Mouse (Mus musculus) forebrain, embryonic 16.5 days (tissue): ENCODE measurements around the gene Rpl39. TPM values are rescaled to one million over a fixed set of nuclear protein-coding genes. Genes with fewer than 3 reads are reported as not detected.

ENCODE experiments used
- ATAC-seq: fragments of 200-750 bp; cut with Nextera tagmentation; 2 replicates; pipeline ENCODE4 v1.8.0; 2017; ENCODE audit warnings: mild to moderate bottlenecking, moderate library complexity
- H3K27ac ChIP-seq: fragments of 300-500 bp; sonication (generic); 2 replicates; pipeline ENCODE4 v1.5.1; 2014; ENCODE audit warnings: low read length, control low read depth
- H3K27me3 ChIP-seq: fragments of 300-500 bp; sonication (generic); replicated peaks from 2 replicates; pipeline ENCODE4 v1.6.1; 2014; ENCODE audit warnings: low read length; ENCODE audit not compliant: control insufficient read depth, insufficient read depth
- H3K36me3 ChIP-seq: fragments of 300-500 bp; sonication (generic); 2 replicates; pipeline ENCODE4 v1.6.1; 2014; ENCODE audit not compliant: control insufficient read depth, insufficient read depth
- H3K4me1 ChIP-seq: fragments of 300-500 bp; sonication (generic); replicated peaks from 2 replicates; pipeline ENCODE4 v1.6.1; 2014; ENCODE audit warnings: low read length; ENCODE audit not compliant: control insufficient read depth, insufficient read depth
- H3K4me2 ChIP-seq: fragments of 300-500 bp; sonication (generic); 2 replicates; pipeline ENCODE4 v1.6.1; 2014; ENCODE audit warnings: mild to moderate bottlenecking, low read length, control low read depth
- H3K4me3 ChIP-seq: fragments of 300-500 bp; sonication (generic); replicated peaks from 2 replicates; pipeline ENCODE4 v1.5.1; 2014; ENCODE audit warnings: mild to moderate bottlenecking, low read length, control low read depth
- H3K9ac ChIP-seq: fragments of 300-500 bp; sonication (generic); replicated peaks from 2 replicates; pipeline ENCODE4 v1.6.1; 2014; ENCODE audit warnings: low read depth, low read length, control low read depth
- H3K9me3 ChIP-seq: fragments of 300-500 bp; sonication (generic); 2 replicates; pipeline ENCODE4 v1.6.1; 2016; ENCODE audit warnings: low read length; ENCODE audit not compliant: control insufficient read depth
- WGBS: fragments of 180-500 bp; shearing (Covaris S2); extraction: QIAGEN DNeasy Blood & Tissue Kit; methylation state at CpG from one replicate; pipeline ENCODE4 v1.1.7; 2014; 5-methylcytosine and 5-hydroxymethylcytosine counted together
- polyA plus RNA-seq: library from polyadenylated mRNA; unstranded; fragments of >200 nt; fragmentation: Nextera tagmentation; extraction: Ambion mirVana; gene quantifications from 2 replicates; pipeline ENCODE4 v1.2.1, GENCODE M21; 2015

The Rpl39 gene
- 261 and 301 TPM in 2 replicates for polyA plus RNA-seq

DNA sequence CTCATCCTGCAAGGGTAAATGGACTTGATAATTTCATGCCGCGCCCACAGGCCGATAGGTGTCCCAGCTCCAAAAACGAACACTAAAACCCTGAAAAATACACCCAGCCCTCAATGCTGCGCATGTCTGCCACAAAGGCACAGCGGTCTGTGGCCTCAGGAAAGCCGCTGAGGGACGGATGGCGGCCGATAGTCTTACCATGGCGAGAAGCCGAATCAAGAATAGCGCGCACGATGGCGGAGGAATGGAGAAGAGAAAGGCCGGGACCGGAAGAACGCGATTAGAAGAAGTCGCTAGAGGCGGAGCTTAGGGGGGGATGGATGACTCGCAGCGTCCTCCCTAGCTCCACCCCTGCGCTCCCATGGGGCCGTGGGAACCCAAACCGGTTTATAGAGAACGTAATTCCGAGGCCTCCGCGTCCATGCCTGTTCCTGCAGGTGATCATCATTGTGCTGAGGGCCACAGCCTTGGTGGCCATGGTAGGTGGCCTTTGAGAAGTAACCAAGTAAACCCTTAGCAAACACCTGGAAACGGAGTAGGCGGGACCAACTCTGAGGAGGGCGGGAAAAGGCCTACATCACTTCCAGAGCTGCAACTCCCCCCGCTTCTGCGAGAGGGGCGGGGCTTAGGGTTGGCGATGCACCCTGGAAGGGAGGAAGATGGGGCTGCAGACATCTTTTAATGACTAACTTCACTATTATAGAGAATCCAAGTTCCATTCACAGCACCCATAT, at the start of gene Rpl39:
Gene Rpl39, minus strand, starts transcription at position 476 of the 734 bp plus-strand sequence.
- Histone ChIP-seq H3K9me3 (no peaks in the 10 kb centered on the region), H3K4me1 (peaks cover 9% of the 10 kb centered on the region), H3K9ac (peak within 1 kb of the TSS; percentile 47), H3K4me2 (peak within 1 kb of the TSS; percentile 69), H3K36me3 (no peaks in the 10 kb centered on the region; the same call in 1 of the 2 replicates), H3K27me3 (no peaks in the 10 kb centered on the region), H3K4me3 (peak within 1 kb of the TSS; percentile 58), H3K27ac (peak within 1 kb of the TSS; percentile 81)
- peak; percentile 95 for ATAC-seq
- 20% methylated on average over 37 of the region's 38 CpGs for WGBS

DNA sequence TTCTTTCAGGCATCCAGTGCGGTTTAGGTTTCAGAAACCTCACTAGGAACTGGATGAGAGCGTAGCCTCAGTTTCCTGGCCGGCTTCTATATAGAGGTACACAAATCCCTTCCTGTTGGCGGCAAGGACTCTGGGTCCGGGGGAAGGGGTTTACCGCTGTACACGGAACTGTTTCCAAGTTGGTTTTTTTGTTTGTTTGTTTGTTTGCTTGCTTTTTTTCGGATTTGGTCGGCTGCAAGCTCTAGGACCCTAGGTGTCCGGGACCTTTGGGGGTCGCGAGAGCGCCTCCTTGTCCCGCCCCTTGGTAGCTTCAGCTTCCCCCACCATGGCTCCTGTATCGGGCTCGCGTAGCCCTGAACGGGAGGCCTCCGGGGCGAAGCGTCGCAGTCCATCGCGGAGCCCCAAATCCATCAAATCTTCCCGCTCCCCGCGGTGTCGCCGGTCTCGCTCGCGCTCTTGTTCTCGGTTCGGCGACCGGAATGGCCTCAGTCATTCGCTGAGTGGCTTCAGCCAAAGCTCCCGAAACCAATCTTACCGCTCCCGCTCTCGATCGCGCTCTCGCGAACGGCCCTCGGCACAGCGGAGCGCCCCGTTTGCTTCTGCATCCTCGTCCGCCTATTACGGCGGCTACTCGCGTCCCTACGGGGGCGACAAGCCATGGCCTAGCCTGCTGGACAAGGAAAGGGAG, 41.6 kb upstream of the Rpl39 start, which contains the start of gene Nkap:
Gene Nkap, plus strand, starts transcription at position 125 of the 688 bp plus-strand sequence.
- Histone ChIP-seq H3K27me3 (no peaks in the 10 kb centered on the region), H3K9ac (peak within 1 kb of the TSS; percentile 76), H3K4me2 (peak within 1 kb of the TSS; percentile 56), H3K9me3 (no peaks in the 10 kb centered on the region), H3K36me3 (no peaks in the 10 kb centered on the region), H3K4me1 (peaks cover 12% of the 10 kb centered on the region), H3K4me3 (peak within 1 kb of the TSS; percentile 56), H3K27ac (peak within 1 kb of the TSS; percentile 74)
- ATAC-seq, result peak; percentile 93
- 21% methylated on average over 57 of the region's 58 CpGs for WGBS

GRCm38 (mm10) chrX:37125511-37125910, 40.3 kb upstream of the Rpl39 start:
- no peak overlapping the region for H3K4me3 ChIP-seq
- WGBS, result 96% methylated on average over 7 of the region's 7 CpGs

GRCm38 (mm10) chrX:37120212-37120611, 35.0 kb upstream of the Rpl39 start:
- ATAC-seq, result no peak
- WGBS, result 70% methylated on average over 5 of the region's 5 CpGs
- H3K36me3 ChIP-seq, result no peaks in the 10 kb centered on the region
- no peaks in the 10 kb centered on the region for H3K4me1 ChIP-seq
- no peaks in the 10 kb centered on the region for H3K9me3 ChIP-seq
- no peak overlapping the region for H3K4me2 ChIP-seq
- no peaks in the 10 kb centered on the region for H3K27me3 ChIP-seq
- H3K4me3 ChIP-seq, result no peak overlapping the region
- H3K9ac ChIP-seq, result no peak overlapping the region
- H3K27ac ChIP-seq, result no peak overlapping the region

More at GRCm38 (mm10) chrX:37125511-37125910, 40.3 kb upstream of the Rpl39 start:
- Histone ChIP-seq H3K4me2 (no peak overlapping the region), H3K4me1 (peaks cover 12% of the 10 kb centered on the region), H3K36me3 (no peaks in the 10 kb centered on the region), H3K27ac (no peak overlapping the region), H3K27me3 (no peaks in the 10 kb centered on the region), H3K9ac (no peak overlapping the region), H3K9me3 (no peaks in the 10 kb centered on the region)
- no peak for ATAC-seq

- Histone ChIP-seq H3K27me3 (no peaks in the 10 kb centered on the region), H3K4me3 (no peak overlapping the region), H3K36me3 (no peaks in the 10 kb centered on the region), H3K4me1 (no peaks in the 10 kb centered on the region), H3K9ac (no peak overlapping the region), H3K4me2 (no peak overlapping the region), H3K9me3 (no peaks in the 10 kb centered on the region), H3K27ac (no peak overlapping the region)
- 63% methylated on average over 3 of the region's 3 CpGs for WGBS
- no peak for ATAC-seq
Observed at GRCm38 (mm10) chrX:37119585-37119984, 34.4 kb upstream of the Rpl39 start.

DNA sequence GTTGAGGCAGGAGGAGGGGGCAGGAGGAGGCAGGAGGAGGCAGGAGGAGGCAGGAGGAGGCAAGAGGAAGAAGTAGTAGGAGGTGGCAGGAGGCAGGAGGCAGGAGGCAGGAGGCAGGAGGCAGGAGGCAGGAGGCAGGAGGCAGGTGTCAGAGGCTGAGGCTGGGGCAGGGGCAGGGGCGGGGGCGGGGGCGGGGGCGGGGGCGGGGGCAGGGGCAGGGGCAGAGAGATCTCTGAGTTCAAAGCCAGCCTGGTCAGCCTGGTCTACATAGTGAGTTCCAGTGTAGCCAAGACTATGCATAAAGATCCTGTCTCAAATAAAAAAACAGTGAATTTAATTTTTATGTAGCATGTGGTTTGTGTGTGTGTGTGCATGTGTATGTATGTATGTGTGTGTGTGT, 31.9 kb upstream of the Rpl39 start:
- Histone ChIP-seq H3K9ac (no peak overlapping the region), H3K27me3 (no peaks in the 10 kb centered on the region), H3K27ac (no peak overlapping the region), H3K4me3 (no peak overlapping the region), H3K4me2 (no peak overlapping the region), H3K9me3 (no peaks in the 10 kb centered on the region), H3K36me3 (no peaks in the 10 kb centered on the region), H3K4me1 (no peaks in the 10 kb centered on the region)
- ATAC-seq, result no peak
- 43% methylated on average over 1 of the region's 5 CpGs for WGBS

- Histone ChIP-seq H3K27ac (no peak overlapping the region), H3K4me3 (no peak overlapping the region), H3K9ac (no peak overlapping the region), H3K27me3 (no peaks in the 10 kb centered on the region), H3K9me3 (no peaks in the 10 kb centered on the region), H3K36me3 (no peaks in the 10 kb centered on the region), H3K4me2 (no peak overlapping the region), H3K4me1 (peaks cover 3% of the 10 kb centered on the region; the same call in 1 of the 2 replicates)
- no peak for ATAC-seq
- WGBS, result 74% methylated on average over 4 of the region's 4 CpGs
Observed at GRCm38 (mm10) chrX:37110881-37111193, 25.6 kb upstream of the Rpl39 start.

DNA sequence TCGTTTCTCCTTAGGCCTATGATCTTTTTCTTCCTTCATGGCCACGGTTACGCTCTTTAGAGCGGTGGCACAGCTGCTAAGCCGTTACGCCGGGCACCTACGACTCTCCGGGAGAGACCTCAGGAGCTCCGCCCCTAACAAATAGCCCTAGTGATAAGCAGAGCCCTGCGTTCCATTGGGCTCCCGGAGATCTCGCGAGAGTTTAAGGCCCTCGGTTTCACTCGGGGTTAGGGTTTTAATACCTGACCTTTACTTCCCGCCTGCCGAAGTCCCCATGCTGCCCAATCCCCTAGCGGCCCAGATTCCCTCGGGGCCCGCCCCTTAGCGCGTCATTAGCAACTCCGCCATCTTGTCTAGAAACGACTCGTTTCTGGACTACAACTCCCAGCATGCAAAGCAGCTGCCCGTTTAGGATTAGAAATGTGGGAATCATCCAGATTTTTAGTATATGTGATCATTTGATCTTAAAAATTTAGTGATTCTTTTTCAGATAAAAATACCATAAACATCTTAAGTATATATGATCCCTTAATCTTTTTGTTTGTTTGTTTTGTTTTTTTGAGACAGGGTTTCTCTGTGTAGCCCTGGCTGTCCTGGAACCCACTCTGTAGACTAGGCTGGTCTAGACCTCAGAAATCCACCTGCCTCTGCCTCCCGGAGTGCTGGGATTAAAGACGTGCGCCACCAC, 25.1 kb upstream of the Rpl39 start, which contains the start of gene Upf3b:
Gene Upf3b, minus strand, starts transcription at position 130 of the 688 bp plus-strand sequence.
- Histone ChIP-seq H3K4me2 (peak within 1 kb of the TSS; percentile 60), H3K27ac (peak within 1 kb of the TSS; percentile 88), H3K4me1 (peaks cover 3% of the 10 kb centered on the region; the same call in 1 of the 2 replicates), H3K4me3 (peak within 1 kb of the TSS; percentile 70), H3K27me3 (no peaks in the 10 kb centered on the region), H3K9ac (peak within 1 kb of the TSS; percentile 69), H3K36me3 (no peaks in the 10 kb centered on the region), H3K9me3 (no peaks in the 10 kb centered on the region)
- ATAC-seq, result peak; percentile 98
- WGBS, result 18% methylated on average over 29 of the region's 30 CpGs
